Mouse (Mus musculus) C2C12 (cell line): ENCODE data around the gene Slco4a1. TPM values are rescaled to one million over a fixed set of nuclear protein-coding genes. Genes with fewer than 3 reads are reported as not detected.

Experiments
- H3K27me3 ChIP-seq: one replicate; pipeline ENCODE4 v1.6.1; 2011; ENCODE audit not compliant: control insufficient read depth, insufficient read depth, insufficient read length
- H3K36me3 ChIP-seq: one replicate; pipeline ENCODE4 v1.6.1; 2011; ENCODE audit not compliant: control insufficient read depth, insufficient read depth
- H3K4me3 ChIP-seq: one replicate; pipeline ENCODE4 v1.5.1; 2011; ENCODE audit warnings: mild to moderate bottlenecking, control low read depth; ENCODE audit not compliant: poor library complexity, insufficient read depth, severe bottlenecking
- H3K79me2 ChIP-seq: one replicate; pipeline ENCODE4 v1.6.1; 2011; ENCODE audit not compliant: control insufficient read depth, insufficient read depth
- H3K79me3 ChIP-seq: one replicate; pipeline ENCODE4 v1.6.1; 2011; ENCODE audit warnings: low read depth, control low read depth
- H3ac ChIP-seq: one replicate; pipeline ENCODE3; 2011; ENCODE audit warnings: low read depth; ENCODE audit not compliant: control insufficient read depth, insufficient read length
- CEBPB ChIP-seq: IDR thresholded peaks from one replicate; pipeline ENCODE4 v1.6.1; 2011; ENCODE audit warnings: low read depth, mild to moderate bottlenecking, control low read depth, moderate library complexity
- CTCF ChIP-seq: IDR thresholded peaks from one replicate; pipeline ENCODE4 v1.5.1; 2011; ENCODE audit not compliant: control insufficient read depth, insufficient read depth, insufficient read length
- FOSL1 ChIP-seq: IDR thresholded peaks from one replicate; pipeline ENCODE4 v1.8.0; 2011; ENCODE audit warnings: mild to moderate bottlenecking, low read length; ENCODE audit not compliant: poor library complexity, insufficient read depth, severe bottlenecking
- MAX ChIP-seq: IDR thresholded peaks from one replicate; pipeline ENCODE4 v1.6.1; 2011; ENCODE audit warnings: mild to moderate bottlenecking, control low read depth
- MYOD1 ChIP-seq: IDR thresholded peaks from one replicate; pipeline ENCODE4 v1.6.1; 2011; ENCODE audit warnings: low read depth; ENCODE audit not compliant: control insufficient read depth, insufficient read length
- MYOG ChIP-seq: IDR thresholded peaks from one replicate; pipeline ENCODE4 v1.6.1; 2011; ENCODE audit not compliant: control insufficient read depth, insufficient read length; ENCODE audit errors: extremely low read depth
- USF1 ChIP-seq: IDR thresholded peaks from one replicate; pipeline ENCODE4 v1.6.1; 2011; ENCODE audit warnings: low read depth, mild to moderate bottlenecking, control low read depth, moderate library complexity
- polyA plus RNA-seq: library from polyadenylated mRNA; unstranded; fragments of >200 nt; fragmentation: generic; extraction: Trizol; gene quantifications from one replicate; pipeline ENCODE4 v1.2.1, GENCODE M21; 2012; ENCODE audit warnings: missing spikeins

The Slco4a1 gene
- polyA plus RNA-seq, 1 experiment = 7.4 TPM

DNA sequence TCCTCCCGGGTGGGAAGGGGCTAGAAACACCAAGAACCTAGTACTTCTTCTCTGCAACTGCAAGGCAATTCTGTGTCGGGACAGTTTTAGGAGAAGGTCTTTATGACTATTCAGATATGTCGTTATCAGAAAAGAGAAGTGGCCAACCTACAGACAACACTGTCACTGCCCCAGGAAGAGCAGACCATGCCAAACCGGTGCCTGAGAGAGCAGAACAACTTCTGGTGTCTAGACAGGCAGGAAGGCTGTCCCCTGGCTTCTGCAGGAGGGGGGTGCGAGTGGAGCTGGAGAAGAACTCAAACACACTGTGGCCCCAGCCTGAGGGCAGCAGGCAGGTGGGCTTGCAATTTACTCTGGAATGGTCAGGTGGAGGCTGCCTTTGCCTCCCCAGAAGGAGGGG, 14.0 kb upstream of the Slco4a1 start:
- no peaks in the 10 kb centered on the region for H3K79me2 ChIP-seq
- H3K27me3 ChIP-seq = no peaks in the 10 kb centered on the region
- no peak for TF ChIP-seq MYOG
- no peak for TF ChIP-seq MAX
- TF ChIP-seq CEBPB = no peak
- TF ChIP-seq FOSL1 = no peak
- TF ChIP-seq USF1 = no peak
- TF ChIP-seq CTCF = no peak
- H3K36me3 ChIP-seq = no peaks in the 10 kb centered on the region
- H3K79me3 ChIP-seq = no peaks in the 10 kb centered on the region
- H3K4me3 ChIP-seq = no peak overlapping the region
- no peak overlapping the region for H3ac ChIP-seq

- H3K36me3 ChIP-seq = no peaks in the 10 kb centered on the region
- no peak overlapping the region for H3ac ChIP-seq
- H3K79me2 ChIP-seq = no peaks in the 10 kb centered on the region
- no peak for TF ChIP-seq MYOG
- TF ChIP-seq CEBPB = no peak
- no peak for TF ChIP-seq USF1
- no peak for TF ChIP-seq CTCF
- no peaks in the 10 kb centered on the region for H3K27me3 ChIP-seq
- H3K79me3 ChIP-seq = no peaks in the 10 kb centered on the region
- H3K4me3 ChIP-seq = no peak overlapping the region
These were observed 12.2 kb upstream of the Slco4a1 start for GRCm38 (mm10) chr2:180443861-180444260.

- Histone ChIP-seq H3K36me3 (no peaks in the 10 kb centered on the region), H3K79me3 (no peaks in the 10 kb centered on the region), H3K27me3 (no peaks in the 10 kb centered on the region), H3K4me3 (no peak overlapping the region), H3K79me2 (no peaks in the 10 kb centered on the region), H3ac (no peak overlapping the region)
- TF ChIP-seq MYOG (no peak), MYOD1 (no peak), CTCF (no peak), USF1 (no peak), FOSL1 (no peak), MAX (no peak), CEBPB (no peak)
These were observed 10.9 kb upstream of the Slco4a1 start for GRCm38 (mm10) chr2:180444957-180445785.

GRCm38 (mm10) chr2:180445962-180446361, 10.1 kb upstream of the Slco4a1 start:
- Histone ChIP-seq H3K79me2 (no peaks in the 10 kb centered on the region), H3K4me3 (no peak overlapping the region), H3K27me3 (no peaks in the 10 kb centered on the region), H3ac (no peak overlapping the region), H3K36me3 (no peaks in the 10 kb centered on the region), H3K79me3 (no peaks in the 10 kb centered on the region)
- TF ChIP-seq FOSL1 = no peak
- TF ChIP-seq MAX = no peak
- no peak for TF ChIP-seq CEBPB
- no peak for TF ChIP-seq USF1
- no peak for TF ChIP-seq CTCF
- TF ChIP-seq MYOD1 = no peak
- TF ChIP-seq MYOG = no peak

DNA sequence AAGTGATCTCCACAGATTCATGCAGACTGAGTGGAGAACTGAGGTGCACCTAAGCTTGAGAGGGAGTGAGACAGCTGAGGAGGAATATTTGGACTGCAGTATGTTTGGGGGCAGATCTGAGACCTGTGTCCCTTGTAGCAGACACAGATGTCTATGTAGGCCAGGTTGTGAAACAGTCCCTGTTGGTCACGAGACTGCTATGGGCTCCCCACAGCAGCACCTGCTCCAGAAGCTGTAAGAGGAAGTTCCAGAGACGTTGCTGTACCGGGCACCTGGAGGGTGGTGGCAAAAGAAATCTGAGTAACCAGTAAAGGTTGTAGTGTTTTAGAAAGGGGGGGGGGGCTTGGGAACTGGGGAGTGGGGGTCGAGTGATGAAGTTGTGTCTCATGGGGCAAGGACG, 7.0 kb upstream of the Slco4a1 start:
- H3K4me3 ChIP-seq = no peak overlapping the region
- no peak overlapping the region for H3ac ChIP-seq
- H3K36me3 ChIP-seq = no peaks in the 10 kb centered on the region
- no peak for TF ChIP-seq MYOD1
- no peak for TF ChIP-seq CTCF
- no peak for TF ChIP-seq FOSL1
- TF ChIP-seq MYOG = no peak
- no peak for TF ChIP-seq USF1
- no peak for TF ChIP-seq CEBPB
- no peak for TF ChIP-seq MAX
- H3K79me2 ChIP-seq = no peaks in the 10 kb centered on the region
- no peaks in the 10 kb centered on the region for H3K79me3 ChIP-seq
- peaks cover 4% of the 10 kb centered on the region for H3K27me3 ChIP-seq

DNA sequence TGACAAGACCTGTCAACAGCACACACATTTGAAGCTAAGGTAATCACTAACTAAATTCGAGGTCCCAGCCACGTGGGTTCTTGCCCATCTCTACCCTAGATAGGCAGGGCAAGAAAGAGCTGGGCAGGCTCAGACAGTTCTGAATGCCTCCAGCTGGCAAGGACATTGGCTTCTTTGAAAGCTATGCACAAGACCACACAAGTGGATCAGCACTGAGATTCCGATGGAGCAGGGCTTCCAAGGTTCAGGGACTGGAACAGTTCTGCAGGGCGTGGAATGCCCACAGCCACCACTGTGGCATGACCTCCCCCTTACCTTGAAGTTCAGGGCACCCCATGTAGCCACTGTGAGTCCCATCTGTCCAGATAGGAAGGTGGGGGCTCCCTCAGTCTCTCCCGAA, 5.5 kb upstream of the Slco4a1 start:
- no peak for TF ChIP-seq USF1
- no peak for TF ChIP-seq MAX
- TF ChIP-seq FOSL1 = no peak
- Histone ChIP-seq H3K36me3 (no peaks in the 10 kb centered on the region), H3K27me3 (peaks cover 4% of the 10 kb centered on the region), H3ac (no peak overlapping the region), H3K79me3 (no peaks in the 10 kb centered on the region), H3K79me2 (no peaks in the 10 kb centered on the region), H3K4me3 (no peak overlapping the region)
